Mouse (Mus musculus): ENCODE measurements around the gene Tcte3.
"Not testable (repeated sequence)": the region's sequence is repeated elsewhere in the genome, so short reads cannot be mapped to it uniquely, and the experiment has no call there.

- not testable (repeated sequence) for TF ChIP-seq CTCF, EP300 (IDR thresholded peaks at IDR 0.05; ENCODE audit: low read depth)
Measured at GRCm38 (mm10) chr17:15021503-15022220, 19.6 kb downstream of the Tcte3 start.
